Mouse (Mus musculus) mature B cell (primary cell): ENCODE results near the gene Ebf4.
"Not testable (repeated sequence)": the region's sequence is repeated elsewhere in the genome, so short reads cannot be mapped to it uniquely, and the experiment has no call there.

Experiments
- in situ Hi-C: fragments of 300-500 bp; cut with MboI; formaldehyde crosslinking; loops from 2 replicates; pipeline ENCODE4 v1.14.3; 2019

Ebf4 gene

DNA sequence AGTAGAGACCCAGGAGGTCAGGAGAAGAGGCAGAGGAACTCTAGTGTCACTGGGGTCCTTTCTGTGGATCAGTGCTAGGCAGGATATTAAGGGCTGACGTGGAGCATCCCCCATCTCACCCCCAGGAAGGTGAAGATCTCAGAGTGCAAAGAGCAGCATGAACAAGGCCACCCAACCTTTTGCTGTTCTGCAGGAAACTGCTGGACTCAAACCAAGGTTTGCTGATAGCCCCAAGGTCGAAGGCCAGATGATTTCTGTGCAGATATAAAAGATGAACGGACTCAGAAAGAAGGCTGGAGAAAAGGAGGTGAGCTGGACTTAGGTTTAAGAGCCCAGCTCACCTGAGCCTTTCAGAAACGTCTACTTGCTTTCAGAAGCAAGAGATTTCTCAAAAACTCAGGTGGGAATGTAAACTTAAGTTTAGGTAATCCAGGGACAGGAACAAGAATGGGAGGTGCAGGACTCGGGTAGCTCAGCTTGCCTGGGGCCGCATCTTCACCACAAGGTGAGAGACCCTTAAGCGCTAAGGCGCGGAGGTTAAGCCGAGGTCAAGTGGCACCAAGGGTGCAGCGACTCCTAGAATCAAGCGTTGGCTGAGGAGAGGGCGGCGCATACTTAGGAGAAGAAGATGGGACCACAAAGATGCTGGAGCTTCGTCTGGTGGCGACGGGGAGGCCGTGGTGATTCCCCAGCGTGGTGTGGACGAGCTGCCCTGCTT lies 592 bp upstream of the Ebf4 start:
- in situ Hi-C loops: loop anchor here (25.0 kb wide), 1 partner anchor 368 kb away; the partner anchor contains the start of genes Ddrgk1 and Itpa

DNA sequence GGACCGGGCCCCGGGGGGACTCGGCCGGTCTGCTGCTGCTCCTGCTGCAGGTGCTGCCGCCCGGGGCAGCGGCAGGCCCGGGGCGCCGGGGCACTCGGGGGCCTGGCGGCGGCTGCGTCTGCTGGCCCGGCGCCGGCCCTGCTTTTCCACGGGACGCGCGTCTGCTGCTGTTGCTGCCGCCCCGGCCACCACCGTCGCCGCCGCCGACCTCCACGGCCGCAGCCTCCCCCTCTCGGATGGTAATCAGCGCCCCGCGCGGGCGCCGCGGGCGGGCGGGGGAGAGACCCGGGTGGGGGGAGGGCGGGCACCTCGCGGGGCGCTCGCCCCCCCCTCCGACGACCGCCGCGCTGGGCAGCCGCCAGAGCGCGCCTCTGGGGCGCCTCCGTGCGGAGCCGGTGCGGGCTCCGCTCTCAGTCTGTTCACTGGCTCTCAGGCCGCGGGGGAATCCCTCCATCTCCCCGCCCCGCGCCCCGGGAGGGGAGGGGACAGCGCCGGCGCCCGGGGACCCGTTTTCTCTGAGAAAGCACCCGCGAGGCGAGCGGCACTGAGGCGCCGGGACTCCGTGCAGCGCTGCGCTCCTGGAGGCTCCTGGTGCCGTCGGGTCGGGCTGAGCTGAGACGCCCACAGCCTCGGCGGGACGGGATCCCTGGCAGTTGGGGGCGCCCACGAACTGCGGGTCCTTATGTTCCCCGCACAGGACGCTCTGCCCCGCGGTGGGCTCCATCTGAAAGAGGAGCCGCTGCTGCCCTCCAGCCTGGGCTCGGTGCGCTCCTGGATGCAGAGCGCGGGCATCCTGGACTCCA lies 563 bp downstream of the Ebf4 start:
- in situ Hi-C loops: loop anchor here (25.0 kb wide), 1 partner anchor 367 kb away; the partner anchor contains the start of genes Ddrgk1 and Itpa

DNA sequence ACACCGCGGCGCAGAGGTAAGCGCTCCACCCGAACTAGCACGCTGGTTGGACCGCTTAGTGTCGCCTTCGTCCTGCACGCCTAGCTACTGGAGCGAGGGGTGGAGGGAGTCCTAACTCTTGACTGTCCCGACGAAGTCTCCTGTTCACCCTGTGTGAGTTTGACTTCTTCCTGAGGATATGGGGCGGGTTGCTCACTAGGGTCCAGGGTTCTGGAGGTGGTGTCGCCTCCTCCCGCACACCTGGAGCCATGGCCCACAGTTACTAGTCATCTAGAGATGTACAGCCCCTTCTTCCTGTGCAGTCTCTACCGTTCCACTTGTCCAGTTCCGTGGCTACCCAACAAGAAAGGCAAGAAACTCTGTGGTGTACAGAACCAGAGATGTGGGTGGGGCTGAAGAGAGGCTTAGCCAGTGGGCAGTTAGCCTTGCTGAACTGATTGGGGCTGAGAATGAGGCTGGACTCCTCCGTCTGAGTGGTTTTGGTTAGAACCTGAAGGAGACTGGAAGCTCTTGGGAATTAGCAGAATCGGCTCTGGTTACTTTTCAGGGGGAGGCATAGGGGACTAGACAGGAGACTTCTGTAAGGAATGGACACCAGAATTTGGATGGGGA lies 1.3 kb downstream of the Ebf4 start:
- in situ Hi-C loops: loop anchor here (25.0 kb wide), 1 partner anchor 366 kb away; the partner anchor contains the start of genes Ddrgk1 and Itpa

DNA sequence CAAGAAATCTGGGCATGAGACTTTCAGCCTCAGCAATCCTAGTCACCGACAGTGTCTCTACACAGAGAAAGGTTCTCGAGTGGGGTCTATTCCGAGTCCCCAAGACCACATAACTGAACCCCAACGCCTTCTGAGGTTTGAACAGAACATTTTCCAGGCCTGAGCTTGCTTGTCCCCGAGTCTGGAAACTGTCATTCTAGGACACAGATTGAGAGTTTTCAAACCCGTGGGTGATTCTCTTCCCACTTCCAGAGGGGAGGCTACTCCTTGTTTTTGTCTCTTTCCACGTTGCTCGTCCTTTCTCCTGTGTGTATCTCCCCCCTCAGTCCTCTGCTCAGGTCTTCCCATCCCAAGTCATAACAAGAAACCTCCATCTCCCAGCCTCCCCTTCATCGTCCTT lies 2.6 kb downstream of the Ebf4 start:
- in situ Hi-C loops: loop anchor here (25.0 kb wide), 1 partner anchor 365 kb away; the partner anchor contains the start of genes Ddrgk1 and Itpa

DNA sequence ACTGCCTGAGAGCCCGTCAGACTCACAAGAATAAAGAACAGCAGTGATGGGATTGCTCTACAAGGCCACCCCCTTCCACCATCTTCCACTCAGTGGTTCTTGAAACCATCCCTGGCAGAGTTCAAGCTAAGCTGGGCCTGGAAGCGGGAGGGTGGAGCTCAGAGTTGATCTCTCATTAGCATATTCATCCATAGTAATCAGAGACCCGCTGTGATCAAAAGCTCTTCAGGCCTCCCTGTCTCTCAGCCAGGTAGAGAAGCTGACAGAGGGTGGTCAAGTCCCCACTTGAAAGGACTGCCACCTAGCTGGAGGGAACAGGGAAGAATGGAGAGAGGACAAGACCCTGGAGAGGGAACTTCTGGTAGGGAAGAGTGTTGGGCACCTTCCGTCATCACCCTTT lies 8.0 kb downstream of the Ebf4 start:
- in situ Hi-C loops: no loop called here

DNA sequence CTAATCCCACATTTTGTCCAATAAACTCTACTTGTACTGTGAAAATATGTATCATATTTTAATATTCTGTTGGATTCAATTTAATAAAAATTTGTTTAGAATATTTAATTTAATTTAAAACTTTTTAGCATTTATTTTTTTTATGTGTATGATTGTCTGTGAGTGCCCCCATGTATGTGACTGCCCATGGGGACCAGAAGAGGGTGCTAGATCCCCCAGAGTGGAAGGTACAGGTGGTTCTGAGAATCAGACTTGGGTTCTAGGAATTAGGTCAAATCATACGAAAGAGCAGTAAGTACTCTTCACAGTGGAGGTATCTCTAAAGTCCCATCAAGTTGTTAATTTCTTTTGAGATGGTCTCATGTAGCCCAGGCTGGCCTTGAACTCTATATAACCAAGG lies 32.1 kb downstream of the Ebf4 start:
- in situ Hi-C loops: no loop called here

DNA sequence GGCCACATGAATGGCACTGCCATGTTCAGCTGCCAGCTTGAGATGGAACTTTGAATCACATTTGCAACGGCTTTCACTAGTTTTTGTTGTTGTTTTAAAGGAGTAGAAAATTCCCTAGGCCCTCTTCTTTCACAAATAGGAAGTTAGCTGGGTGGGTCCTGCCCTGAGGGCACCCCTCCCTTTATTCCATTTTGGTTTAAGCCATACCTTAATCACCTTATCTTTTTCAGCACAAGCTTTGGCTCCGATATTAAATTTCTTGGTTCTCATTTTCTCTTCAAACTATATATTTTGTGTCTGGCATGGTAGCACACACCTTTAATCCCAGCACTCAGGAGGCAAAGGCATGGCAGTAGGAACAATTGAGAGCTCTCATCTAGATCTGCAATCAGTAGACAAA lies 34.5 kb downstream of the Ebf4 start:
- in situ Hi-C loops: no loop called here

DNA sequence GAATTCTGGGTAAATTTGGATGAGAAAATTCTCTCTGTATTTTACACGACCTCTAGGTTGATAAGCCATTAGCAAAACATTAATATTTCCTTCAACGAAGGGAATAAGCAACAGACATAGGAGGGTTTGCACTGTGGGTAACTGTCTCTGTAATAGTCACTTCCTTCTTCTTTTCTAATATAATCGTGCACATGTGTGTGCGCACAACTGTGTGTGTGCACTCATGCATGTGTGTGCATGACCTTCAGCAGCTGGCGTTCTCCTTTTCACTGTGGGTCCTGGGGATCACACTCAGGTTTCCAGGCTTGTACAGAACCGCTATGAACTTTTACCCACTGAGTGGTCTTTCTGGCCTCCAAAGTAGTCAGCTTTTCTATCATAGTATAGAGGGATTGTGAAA lies 40.1 kb downstream of the Ebf4 start:
- in situ Hi-C loops: no loop called here

DNA sequence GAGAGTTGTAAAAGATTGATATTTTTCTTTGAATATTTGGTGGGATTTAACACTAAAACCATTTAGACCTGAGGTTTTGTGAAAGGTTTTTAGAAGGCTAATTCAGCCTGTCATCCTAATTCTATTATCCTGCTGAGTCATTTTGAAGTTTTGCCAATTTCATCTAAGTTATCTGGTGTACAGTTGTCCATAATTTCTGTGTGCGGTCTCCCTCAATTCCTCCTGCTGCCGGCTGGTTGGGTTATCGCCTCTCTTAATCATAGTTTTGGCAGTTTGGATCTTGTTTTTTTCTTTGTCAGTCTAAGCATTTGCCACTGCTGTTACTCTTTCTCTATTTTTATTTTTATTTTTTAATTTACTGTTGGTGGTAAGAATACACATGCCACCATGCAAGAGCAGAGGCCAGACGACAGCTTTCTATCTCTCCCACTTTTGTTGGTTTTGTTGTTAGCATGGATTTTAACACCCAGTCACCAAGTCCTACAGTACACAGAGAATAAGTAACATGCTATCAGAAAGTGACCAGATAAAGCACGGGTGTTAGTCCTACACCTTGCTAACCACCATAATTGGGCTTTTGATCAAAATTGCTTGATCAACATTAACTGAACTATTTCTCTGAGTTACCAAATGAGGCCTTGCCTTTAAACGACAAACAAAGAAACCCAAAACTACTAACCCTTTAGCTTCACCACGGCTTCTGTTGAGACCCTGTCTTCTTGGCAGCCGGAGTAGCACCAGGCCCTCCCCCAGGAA lies 45.7 kb downstream of the Ebf4 start:
- in situ Hi-C loops: no loop called here

DNA sequence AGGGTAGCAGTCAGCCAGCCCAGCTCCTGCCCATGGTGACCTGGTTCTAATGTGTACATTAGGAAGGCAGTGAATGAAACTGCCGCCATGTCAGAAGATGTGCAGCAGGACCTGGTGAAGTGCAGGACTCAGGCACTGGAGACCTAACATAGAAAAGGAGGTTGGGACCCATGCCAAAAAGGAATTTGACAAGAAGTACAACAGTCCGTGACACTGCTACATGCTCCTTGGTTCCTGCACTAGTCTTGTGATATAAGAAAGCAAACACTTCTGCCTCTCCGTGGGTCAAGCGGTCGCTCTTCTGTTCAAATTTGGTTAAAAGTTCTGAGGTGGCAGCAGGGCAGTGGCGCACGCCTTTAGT lies 46.2 kb downstream of the Ebf4 start:
- in situ Hi-C loops: no loop called here

DNA sequence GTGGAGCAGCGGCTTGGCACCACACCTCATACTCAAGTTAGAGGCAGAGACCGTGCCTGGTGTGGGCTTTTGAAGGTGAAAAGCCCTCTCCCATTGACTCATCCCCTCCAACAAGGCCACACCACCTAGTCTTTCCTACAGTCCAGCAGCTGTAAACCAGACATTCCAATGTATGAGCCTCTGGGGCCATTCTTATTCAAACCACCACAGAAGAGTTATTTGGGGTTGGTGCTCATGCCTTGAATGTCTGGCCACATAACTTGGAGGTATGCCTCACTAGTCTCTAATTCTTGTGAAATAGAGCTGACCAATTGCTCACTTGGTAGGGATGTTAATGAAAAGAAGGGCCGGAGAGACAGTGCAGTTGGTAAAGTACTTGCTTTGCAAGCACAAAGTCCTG lies 55.4 kb downstream of the Ebf4 start:
- in situ Hi-C loops: no loop called here

DNA sequence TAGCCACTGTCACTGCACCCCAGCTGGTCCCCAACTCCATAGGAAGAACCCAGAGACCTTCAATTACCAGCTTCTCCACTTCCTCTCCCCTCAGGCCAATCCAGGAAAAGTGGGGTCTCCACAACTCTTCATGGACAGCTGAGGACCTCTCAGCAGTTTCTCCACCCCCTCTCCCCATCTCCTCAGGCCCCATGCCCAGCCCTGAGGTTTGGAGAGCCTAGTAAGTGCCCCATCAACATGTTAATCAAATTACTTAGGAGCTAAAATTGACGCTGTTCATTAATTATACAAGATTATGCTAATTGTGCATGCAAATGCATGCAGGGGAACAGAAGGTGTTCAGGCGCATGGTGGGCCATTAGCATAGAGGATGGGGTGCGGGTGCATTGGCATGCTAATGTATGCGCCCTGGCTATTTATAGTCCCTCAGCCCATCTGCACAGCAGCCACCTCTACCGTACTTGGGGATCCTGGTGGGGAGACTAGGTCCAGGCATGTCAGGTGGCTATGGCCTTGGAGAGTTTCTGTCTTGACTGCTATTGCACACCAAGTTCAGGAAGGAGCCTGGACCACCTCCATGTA lies 56.9 kb downstream of the Ebf4 start:
- in situ Hi-C loops: no loop called here

DNA sequence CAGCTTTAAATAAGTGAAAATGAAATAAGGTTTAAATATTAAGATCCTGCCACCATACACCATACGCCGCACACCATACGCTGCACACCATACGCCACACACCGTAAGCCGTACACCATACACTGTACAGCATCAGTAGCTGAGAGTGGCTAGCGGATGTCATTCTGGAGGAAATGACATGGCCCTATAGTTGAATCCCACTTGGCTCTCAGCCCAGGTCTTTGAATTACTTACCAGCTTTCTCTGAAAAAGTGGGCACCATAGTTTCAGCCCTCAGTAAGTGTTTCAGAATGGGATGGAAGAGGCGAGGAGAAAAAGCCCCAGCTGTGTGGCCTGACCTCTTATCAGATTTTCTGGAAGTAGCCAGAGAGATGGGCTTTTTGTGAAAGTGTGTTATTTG lies 58.4 kb downstream of the Ebf4 start:
- in situ Hi-C loops: no loop called here

DNA sequence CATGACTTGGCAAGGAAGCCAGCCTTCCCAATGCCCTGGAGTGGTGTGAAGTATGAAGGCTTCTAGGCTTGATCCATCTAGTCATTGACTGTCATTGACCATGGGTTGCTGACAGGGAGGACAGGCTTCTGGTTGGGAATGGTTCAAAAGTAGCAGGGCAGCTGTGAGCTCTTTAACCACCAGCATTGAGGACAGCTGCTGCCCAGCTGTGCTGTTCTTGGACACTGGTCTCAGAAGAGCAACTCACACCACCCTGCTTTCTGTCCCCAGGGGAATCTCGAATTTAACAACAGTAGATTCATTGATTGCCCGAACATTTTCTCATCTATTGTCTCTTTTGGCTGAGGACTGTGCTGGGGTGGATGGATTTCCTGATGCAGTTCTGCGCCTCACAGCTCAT lies 58.9 kb downstream of the Ebf4 start:
- in situ Hi-C loops: no loop called here

DNA sequence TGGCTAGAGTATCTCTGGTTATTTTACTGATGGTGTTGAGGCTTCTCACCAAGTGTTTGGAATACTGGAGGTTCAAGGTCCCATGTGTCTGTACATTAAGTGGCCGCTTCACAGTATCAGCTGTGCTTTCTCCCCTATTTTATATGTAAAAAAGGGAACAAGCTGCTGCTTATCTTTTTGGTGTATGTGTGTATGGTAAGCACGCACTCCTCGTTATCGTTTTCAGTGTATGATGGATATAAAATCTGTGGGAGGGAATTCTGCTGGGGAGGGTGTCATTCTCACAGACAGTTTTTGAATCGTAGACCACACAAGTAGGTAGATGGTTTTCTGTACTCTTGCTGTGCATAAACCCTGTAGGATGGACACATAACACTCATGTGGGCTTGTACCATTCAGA lies 62.6 kb downstream of the Ebf4 start:
- in situ Hi-C loops: no loop called here

DNA sequence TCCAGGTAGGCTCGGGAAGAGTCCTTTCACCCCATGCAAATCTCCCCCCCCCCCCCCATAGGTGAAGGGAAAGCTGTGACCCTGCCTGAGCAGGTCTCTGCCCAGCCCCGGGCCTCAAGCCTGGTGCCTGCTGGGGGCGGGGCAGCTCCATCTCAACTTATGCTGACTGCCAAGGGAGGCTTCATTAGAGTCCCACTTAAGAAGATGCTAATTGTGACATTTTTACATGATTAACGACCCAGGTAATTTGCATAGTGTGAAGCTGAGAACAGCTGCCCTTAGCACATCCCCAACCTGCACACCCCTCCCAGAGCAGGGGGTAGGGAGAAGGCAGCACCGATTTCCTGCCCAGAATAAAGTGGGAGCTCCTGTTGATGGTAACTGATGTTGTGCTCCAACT lies 63.9 kb downstream of the Ebf4 start:
- in situ Hi-C loops: no loop called here

DNA sequence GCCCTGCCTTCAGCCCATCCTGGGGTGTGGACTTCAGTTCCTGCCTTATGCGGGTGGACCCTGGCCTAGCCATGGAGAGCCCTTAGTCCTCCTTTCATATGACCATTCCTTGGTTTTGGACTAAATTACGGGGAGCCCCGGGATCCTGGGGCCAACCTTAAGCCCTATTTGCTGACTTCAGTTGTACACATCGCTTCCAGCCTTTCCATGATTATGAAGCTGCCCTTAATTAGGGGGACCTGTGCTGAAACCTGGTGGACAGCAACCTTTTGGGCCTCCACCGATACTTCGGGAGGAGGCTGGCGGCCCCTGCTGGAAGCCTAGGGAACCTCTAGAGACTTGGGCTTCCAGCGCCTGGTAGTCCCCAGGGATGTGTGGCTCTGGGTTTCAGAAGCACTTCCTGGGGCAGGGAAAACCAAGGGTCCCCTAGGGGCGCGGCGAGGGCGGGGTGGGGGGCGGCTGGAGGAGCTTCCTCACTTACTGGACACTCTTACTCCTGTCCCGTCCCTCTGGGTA lies 67.6 kb downstream of the Ebf4 start:
- in situ Hi-C loops: no loop called here

DNA sequence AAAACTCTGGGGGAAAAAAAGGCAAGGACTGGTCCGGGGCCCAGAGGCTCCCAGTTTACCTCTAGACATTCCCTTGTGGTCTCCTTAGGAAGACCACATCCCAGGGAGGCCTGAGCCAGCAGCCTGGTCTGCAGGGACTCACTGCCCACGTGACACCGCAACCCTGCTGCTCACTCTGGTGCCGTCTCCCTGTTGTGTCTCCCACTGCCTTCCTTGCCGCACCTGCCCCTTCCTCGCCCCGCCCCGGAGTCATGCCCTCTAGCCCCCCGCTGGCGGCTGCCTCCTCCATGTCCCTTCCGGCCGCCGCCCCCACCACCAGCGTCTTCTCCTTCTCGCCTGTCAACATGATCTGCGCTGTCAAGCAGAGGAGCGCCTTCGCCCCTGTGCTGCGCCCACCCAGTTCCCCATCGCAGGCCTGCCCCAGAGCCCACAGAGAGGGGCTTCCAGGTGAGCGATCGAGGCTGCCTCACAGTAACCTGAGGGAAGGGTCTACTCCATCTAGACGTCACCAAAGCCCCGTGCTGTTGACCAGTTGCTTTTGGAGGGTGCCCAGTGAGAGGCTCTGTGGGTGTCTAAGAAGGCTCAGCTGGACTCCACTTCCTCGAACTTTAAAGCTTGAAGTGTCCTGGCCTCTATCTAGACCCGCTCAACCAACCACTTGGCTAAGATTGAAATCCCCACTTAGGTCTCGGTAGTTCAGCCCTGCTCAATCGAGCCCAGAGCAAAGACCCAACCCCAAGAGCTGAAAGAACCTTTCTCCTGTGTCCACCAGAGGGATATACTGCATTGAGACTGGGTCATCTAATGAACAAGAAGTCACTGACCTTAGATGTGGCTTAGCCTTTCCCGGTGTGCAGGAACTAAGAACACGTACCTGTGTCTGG lies 70.5 kb downstream of the Ebf4 start:
- in situ Hi-C loops: no loop called here

DNA sequence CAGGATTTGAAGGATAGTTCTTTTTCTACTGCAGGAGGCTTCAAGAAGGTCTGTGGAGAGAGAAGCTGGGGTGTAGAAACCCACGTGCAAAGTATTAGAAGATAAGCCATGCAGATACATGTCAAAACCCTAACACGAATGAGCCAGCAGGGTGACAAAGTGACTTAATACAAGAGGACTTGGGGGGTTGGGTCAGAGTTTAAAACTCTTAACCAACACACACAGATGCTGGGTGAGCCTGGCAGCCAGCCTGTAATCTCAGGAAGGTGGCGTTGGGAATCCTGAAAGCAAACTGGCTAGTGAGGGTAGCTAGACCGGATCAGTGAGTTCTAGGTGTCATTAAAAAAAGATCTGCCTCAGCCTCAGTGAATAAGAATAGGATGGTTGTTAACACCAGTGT lies 72.4 kb downstream of the Ebf4 start:
- in situ Hi-C loops: no loop called here

DNA sequence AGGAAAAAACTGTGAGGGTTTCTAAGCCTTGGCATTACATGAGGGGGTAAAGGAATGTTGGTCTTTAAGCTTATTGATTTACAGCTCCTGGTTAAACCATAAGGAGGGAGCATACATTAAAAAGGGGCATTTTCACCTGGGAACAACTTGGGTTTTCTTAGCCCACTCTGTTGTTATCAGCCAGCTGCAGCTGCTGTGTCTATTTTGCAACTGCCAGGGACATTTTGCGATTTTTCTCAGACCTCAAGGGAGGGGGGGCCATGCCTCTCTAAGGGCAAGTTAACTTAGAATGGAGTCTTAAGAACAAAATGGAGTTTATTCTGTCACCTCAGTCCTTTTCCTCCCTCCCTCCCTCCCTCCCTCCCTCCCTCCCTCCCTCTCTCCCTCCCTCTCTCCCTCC lies 78.1 kb downstream of the Ebf4 start:
- in situ Hi-C loops: not testable (repeated sequence)

DNA sequence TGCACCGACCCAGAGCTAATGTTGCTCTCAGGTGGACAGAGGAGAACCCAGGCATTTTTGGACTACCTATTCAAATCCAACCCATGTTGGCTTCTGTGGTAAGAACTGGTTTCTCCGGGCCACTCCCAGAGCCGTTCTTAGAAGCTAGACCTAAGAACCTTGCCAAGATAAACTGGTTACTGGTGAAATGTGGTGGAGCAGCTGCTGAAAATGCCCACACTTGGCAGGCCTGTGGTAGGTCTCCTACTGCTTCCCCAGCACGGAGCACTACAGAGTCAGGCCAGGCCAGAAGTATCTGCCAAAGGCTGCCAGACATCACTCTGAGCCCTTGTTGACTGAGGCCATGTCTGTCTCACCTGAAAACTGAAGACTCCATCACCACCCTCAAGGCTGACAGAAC lies 80.0 kb downstream of the Ebf4 start:
- in situ Hi-C loops: no loop called here
